Mouse (Mus musculus) cerebellum, adult 9-11 months (tissue): ENCODE data around the gene Prickle1.

ENCODE experiments used
- DNase-seq: peaks from one replicate; pipeline ENCODE4 v3.0.0; 2022

The Prickle1 gene

GRCm38 (mm10) chr15:93502703-93503102 is 93.0 kb downstream of the Prickle1 start:
- DNase-seq: no peak

- no peak for DNase-seq
Measured at GRCm38 (mm10) chr15:93499866-93500265, 95.8 kb downstream of the Prickle1 start.

GRCm38 (mm10) chr15:93494700-93495099 is 101.0 kb downstream of the Prickle1 start:
- DNase-seq: no peak

- DNase-seq: no peak
Measured at GRCm38 (mm10) chr15:93489597-93489996, 106.1 kb downstream of the Prickle1 start.

- no peak for DNase-seq
Measured at GRCm38 (mm10) chr15:93486066-93486465, 109.6 kb downstream of the Prickle1 start.

GRCm38 (mm10) chr15:93485252-93485651 is 110.4 kb downstream of the Prickle1 start:
- DNase-seq: no peak

- no peak for DNase-seq
Measured at GRCm38 (mm10) chr15:93484261-93484710, 111.4 kb downstream of the Prickle1 start.

- no peak for DNase-seq
Measured at GRCm38 (mm10) chr15:93481112-93481511, 114.6 kb downstream of the Prickle1 start.

- DNase-seq: no peak
Measured at GRCm38 (mm10) chr15:93479445-93479844, 116.2 kb downstream of the Prickle1 start.

GRCm38 (mm10) chr15:93478676-93479075 is 117.0 kb downstream of the Prickle1 start:
- DNase-seq: no peak

- no peak for DNase-seq
Measured at GRCm38 (mm10) chr15:93477729-93478128, 118.0 kb downstream of the Prickle1 start.

GRCm38 (mm10) chr15:93475688-93476087 is 120.0 kb downstream of the Prickle1 start:
- DNase-seq: no peak

GRCm38 (mm10) chr15:93474277-93474676 is 121.4 kb downstream of the Prickle1 start:
- no peak for DNase-seq

- no peak for DNase-seq
Measured at GRCm38 (mm10) chr15:93472089-93472488, 123.6 kb downstream of the Prickle1 start.

- DNase-seq: no peak
Measured at GRCm38 (mm10) chr15:93471651-93472050, 124.0 kb downstream of the Prickle1 start.

- no peak for DNase-seq
Measured at GRCm38 (mm10) chr15:93461066-93461465, 134.6 kb downstream of the Prickle1 start.

GRCm38 (mm10) chr15:93459422-93459821 is 136.3 kb downstream of the Prickle1 start:
- no peak for DNase-seq

- DNase-seq: no peak
Measured at GRCm38 (mm10) chr15:93456005-93456404, 139.7 kb downstream of the Prickle1 start.

GRCm38 (mm10) chr15:93453296-93453695 is 142.4 kb downstream of the Prickle1 start:
- no peak for DNase-seq
